Mouse (Mus musculus): ENCODE results near the gene Gm10277. TPM values are rescaled to one million over a fixed set of nuclear protein-coding genes. Genes with fewer than 3 reads are reported as not detected.

Gene Gm10277
- 1 to 10 TPM in 1 of 2 experiments, not detected in 1; 1.4 TPM for polyA plus RNA-seq (2017; shearing (Covaris generic))

DNA sequence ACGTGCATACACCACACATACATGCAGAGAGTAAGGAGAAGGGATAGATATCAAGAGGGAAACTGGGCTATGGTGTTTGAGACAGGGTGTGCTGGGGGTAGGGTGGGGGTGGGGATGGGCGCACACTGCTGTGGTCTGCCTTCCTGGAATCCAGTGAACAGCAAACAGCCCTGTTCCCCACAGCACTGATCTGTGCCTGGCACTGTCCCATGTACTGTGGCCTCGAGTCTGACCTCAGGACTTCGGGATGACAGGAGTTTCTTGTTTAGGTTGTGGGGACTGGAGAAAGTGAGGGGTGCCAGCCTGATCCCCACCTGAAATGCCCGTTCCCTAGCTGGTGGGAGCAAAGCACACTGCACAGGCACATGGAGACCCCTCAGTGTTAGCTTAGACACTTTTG lies at the start of gene Gm10277:
Gene Gm10277 (minus strand): TSS at position 41 of the 400 bp plus-strand sequence.

DNA sequence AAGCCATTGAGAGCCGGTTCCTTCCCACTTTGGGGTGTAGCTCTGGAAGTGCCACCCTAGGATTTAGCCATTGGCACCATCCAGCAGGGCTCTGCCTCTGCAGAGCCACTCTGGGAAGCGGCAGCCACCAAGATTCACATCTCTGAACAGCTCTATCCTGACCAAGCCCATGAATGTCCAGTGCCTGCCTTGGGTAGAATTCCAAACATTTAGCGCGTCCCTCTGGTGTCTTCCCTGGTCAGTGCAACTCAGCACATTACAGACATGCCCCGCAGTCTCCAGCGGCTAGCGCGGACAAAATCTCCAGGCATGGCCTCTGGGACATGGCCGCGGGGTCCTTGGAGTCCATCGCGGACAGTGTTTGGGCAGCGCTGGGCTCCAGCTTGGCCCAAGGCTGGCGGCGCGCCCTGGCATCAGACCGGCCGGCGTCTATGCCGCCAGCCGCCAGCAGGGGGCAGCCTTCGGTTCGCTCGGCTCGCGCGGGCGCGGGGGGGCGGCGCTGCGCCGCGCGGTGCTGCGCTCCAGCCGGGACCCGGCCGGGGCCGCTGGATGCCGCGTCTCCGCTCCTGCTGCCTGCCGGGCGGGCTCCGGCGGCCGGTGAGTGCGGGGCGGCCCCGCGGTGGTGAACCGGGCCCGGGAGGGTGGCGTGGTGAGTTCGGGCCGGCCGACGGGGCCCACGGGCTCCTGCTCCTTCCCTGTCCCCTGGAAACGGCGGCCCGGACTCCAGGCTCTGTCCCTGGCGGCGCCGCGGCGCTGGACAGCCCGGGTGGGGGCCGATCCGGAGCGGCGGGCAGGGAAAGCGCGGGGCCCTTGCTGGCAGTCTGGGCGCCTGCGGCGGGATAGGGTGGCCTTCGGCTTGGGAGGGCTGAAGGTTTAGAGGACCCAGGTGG lies 24.5 kb downstream of the Gm10277 start, which contains the start of gene Myo18a:
Gene Myo18a (plus strand): TSS at position 464 of the 890 bp plus-strand sequence.

Other genes with a start within 250 kb of the Gm10277 start
- gene Taok1, start 179.9 kb downstream of the Gm10277 start, polyA plus RNA-seq (2017; shearing (Covaris generic)) = 1 to 10 TPM; 7.2 to 7.5 TPM
- gene Nufip2, start 101.6 kb downstream of the Gm10277 start, polyA plus RNA-seq (2017; shearing (Covaris generic)) = 10 to 100 TPM; 47.9 to 64.4 TPM
- under 1 TPM; 0.19 to 0.61 TPM for gene Cryba1, start 62.5 kb downstream of the Gm10277 start, polyA plus RNA-seq (2017; shearing (Covaris generic))
- 10 to 100 TPM; 54.4 to 62.9 TPM for gene Myo18a, start 24.5 kb downstream of the Gm10277 start, polyA plus RNA-seq (2017; shearing (Covaris generic))
- 1 to 10 TPM in 1 of 2 experiments, under 1 TPM in 1; 0.18 to 1.2 TPM for gene Pipox, start 106.3 kb upstream of the Gm10277 start, polyA plus RNA-seq (2017; shearing (Covaris generic))
- 1 to 10 TPM in 1 of 2 experiments, under 1 TPM in 1; 0.18 to 1.2 TPM for gene Sez6, start 143.1 kb upstream of the Gm10277 start, polyA plus RNA-seq (2017; shearing (Covaris generic))
- gene Phf12, start 195.0 kb upstream of the Gm10277 start, polyA plus RNA-seq (2017; shearing (Covaris generic)) = 10 to 100 TPM; 39.8 to 49.5 TPM
- 10 to 100 TPM in 1 of 2 experiments, 1 to 10 TPM in 1; 3.5 to 11.3 TPM for gene Dhrs13, start 244.5 kb upstream of the Gm10277 start, polyA plus RNA-seq (2017; shearing (Covaris generic))